Mouse (Mus musculus) brown adipose tissue, adult 24 weeks (tissue): Measurements from ENCODE around the gene Numb. TPM values are rescaled to one million over a fixed set of nuclear protein-coding genes. Genes with fewer than 3 reads are reported as not detected.

ENCODE experiments used
- H3K27ac ChIP-seq: fragments of 200-500 bp; replicated peaks from 2 replicates; pipeline ENCODE4 v1.5.1; 2012; ENCODE audit warnings: low read depth, mild to moderate bottlenecking, low read length
- H3K4me1 ChIP-seq: fragments of 200-500 bp; 2 replicates; pipeline ENCODE4 v1.6.1; 2012; ENCODE audit warnings: low read length, mixed read lengths; ENCODE audit not compliant: control insufficient read depth, insufficient read depth, insufficient read length
- H3K4me3 ChIP-seq: fragments of 200-500 bp; 2 replicates; pipeline ENCODE4 v1.5.1; 2012; ENCODE audit warnings: low read depth, mild to moderate bottlenecking, low read length, moderate library complexity; ENCODE audit not compliant: insufficient read depth
- polyA plus RNA-seq: library from polyadenylated mRNA; stranded (reverse); fragments of >200 nt; gene quantifications from 2 replicates; pipeline ENCODE4 v1.2.4, GENCODE M21; 2012; ENCODE audit not compliant: missing spikeins, insufficient read depth, insufficient read length

Gene Numb
- polyA plus RNA-seq, 1 experiment, result 11.9 TPM

DNA sequence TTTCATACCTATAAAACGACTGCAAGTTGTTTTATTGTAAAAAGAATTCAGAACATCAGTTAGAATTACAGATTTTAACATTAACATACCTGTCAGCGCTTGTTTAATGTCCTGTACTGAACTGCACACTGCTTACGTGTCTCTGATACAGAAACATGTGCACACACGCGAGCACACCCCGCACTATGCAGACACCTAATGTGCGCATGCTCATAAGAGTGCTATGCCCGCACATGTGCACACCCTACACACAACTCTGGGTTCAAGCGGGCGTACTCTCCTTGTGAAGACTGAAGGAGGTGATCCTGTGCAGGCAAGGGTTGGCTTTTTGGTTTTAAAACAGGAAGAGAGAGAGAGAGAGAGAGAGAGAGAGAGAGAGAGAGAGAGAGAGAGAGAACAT lies 157.2 kb downstream of the Numb start:
- Histone ChIP-seq H3K4me3 (peak overlapping the region; percentile 63; the same call in 1 of the 2 replicates), H3K4me1 (peaks cover 11% of the 10 kb centered on the region), H3K27ac (no peak overlapping the region)

GRCm38 (mm10) chr12:83764044-83764365 lies 157.7 kb downstream of the Numb start:
- H3K27ac ChIP-seq, result no peak overlapping the region
- H3K4me1 ChIP-seq, result peaks cover 11% of the 10 kb centered on the region
- H3K4me3 ChIP-seq, result peak overlapping the region; percentile 63

- Histone ChIP-seq H3K4me1 (peaks cover 11% of the 10 kb centered on the region), H3K27ac (peak within 1 kb of the TSS; percentile 58), H3K4me3 (peak within 1 kb of the TSS; percentile 63)
Measured at GRCm38 (mm10) chr12:83763311-83764043, 158.3 kb downstream of the Numb start, which contains the start of gene Papln. Gene Papln, plus strand, starts transcription at chr12:83763634.

DNA sequence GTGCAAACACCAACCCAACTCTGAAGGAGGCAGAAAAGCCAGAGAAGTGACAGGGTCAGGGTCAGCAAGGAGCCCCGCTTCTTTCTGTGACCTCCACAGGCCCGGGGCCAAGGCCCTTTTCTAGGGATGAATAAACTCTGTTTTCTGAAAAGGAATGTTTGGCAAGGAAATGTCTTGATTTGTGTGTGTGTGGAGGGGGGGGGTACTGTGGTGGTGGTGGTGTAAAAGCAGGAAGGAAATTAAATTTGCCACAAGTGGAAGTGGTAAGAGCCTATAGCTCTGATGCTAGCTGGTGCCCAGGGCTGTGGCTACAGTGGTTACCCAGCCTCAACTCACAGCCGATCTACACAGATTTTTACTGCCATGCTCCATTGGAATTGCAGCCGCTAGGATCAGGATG lies 159.0 kb downstream of the Numb start:
- H3K27ac ChIP-seq, result peak overlapping the region; percentile 17

GRCm38 (mm10) chr12:83760201-83760600 lies 161.5 kb downstream of the Numb start:
- no peak overlapping the region for H3K4me3 ChIP-seq
- peaks cover 11% of the 10 kb centered on the region for H3K4me1 ChIP-seq
- no peak overlapping the region for H3K27ac ChIP-seq

More for the DNA sequence above, 159.0 kb downstream of the Numb start:
- Histone ChIP-seq H3K4me1 (peaks cover 11% of the 10 kb centered on the region), H3K4me3 (peak overlapping the region; percentile 63; the same call in 1 of the 2 replicates)

GRCm38 (mm10) chr12:83758735-83759134 lies 163.0 kb downstream of the Numb start:
- no peak overlapping the region for H3K4me3 ChIP-seq
- no peak overlapping the region for H3K27ac ChIP-seq
- H3K4me1 ChIP-seq, result peaks cover 11% of the 10 kb centered on the region; the same call in 1 of the 2 replicates

GRCm38 (mm10) chr12:83752495-83752894 lies 169.2 kb downstream of the Numb start:
- no peak overlapping the region for H3K27ac ChIP-seq

DNA sequence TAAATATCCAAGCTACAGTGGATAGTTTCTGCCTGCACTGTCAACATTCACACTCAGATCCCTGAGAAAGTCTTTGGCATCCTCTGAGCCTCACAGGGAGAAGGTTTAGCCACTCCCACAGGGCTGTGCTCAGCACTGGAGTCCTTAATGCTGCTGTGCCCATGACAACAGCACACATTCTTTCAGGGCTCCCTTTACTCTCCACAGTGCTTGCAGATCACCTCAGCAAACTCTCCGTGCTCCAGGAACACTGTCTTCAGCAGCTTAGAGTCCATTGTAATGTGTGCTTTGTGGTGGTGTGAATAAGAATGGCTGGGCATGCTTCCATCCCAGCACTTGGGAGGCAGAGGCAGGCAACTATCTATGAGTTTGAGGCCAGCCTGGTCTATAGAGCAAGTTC lies 172.5 kb downstream of the Numb start:
- Histone ChIP-seq H3K4me1 (peaks cover 6% of the 10 kb centered on the region; the same call in 1 of the 2 replicates), H3K4me3 (no peak overlapping the region), H3K27ac (no peak overlapping the region)

More at GRCm38 (mm10) chr12:83752495-83752894, 169.2 kb downstream of the Numb start:
- peaks cover 6% of the 10 kb centered on the region; the same call in 1 of the 2 replicates for H3K4me1 ChIP-seq
- no peak overlapping the region for H3K4me3 ChIP-seq

Other genes starting within 250 kb of the Numb start
- 18.9 and 19.6 TPM in 2 replicates for gene Psen1, start 233.8 kb downstream of the Numb start, polyA plus RNA-seq
- gene Papln, start 158.3 kb downstream of the Numb start, polyA plus RNA-seq, result 0.59 TPM in 1 of 2 replicates, not detected in the other
- gene Riox1, start 28.7 kb upstream of the Numb start, polyA plus RNA-seq, result 1.3 and 2.3 TPM in 2 replicates
- not detected in 2 replicates for gene Heatr4, start 62.9 kb upstream of the Numb start, polyA plus RNA-seq
- gene Acot2, start 65.9 kb upstream of the Numb start, polyA plus RNA-seq, result 58.8 and 67.3 TPM in 2 replicates
- 5.2 TPM in 1 of 2 replicates, not detected in the other for gene Acot1, start 87.6 kb upstream of the Numb start, polyA plus RNA-seq
- gene Acot4, start 116.4 kb upstream of the Numb start, polyA plus RNA-seq, result 1.5 and 2.8 TPM in 2 replicates
- not detected in 2 replicates for gene Gm49366, start 117.0 kb upstream of the Numb start, polyA plus RNA-seq
- gene Acot3, start 130.2 kb upstream of the Numb start, polyA plus RNA-seq, result not detected in 2 replicates
- gene Acot5, start 147.4 kb upstream of the Numb start, polyA plus RNA-seq, result not detected in 2 replicates
- 1.5 and 3.3 TPM in 2 replicates for gene Acot6, start 178.7 kb upstream of the Numb start, polyA plus RNA-seq
- gene Dnal1, start 192.4 kb upstream of the Numb start, polyA plus RNA-seq, result 2.5 and 3.5 TPM in 2 replicates
- gene Pnma1, start 226.6 kb upstream of the Numb start, polyA plus RNA-seq, result not detected in 2 replicates